Mouse (Mus musculus) myocyte (in vitro differentiated cells): ENCODE measurements at regions not wholly inside any gene's neighbourhood (a gene's known extent, or its start where the extent isn't known, plus 50 kb on each side); places are given as distances from the start of the nearest gene placed in this dataset.

Experiments used
- CEBPB ChIP-seq: IDR thresholded peaks from 2 replicates; pipeline ENCODE4 v1.6.1; 2011; ENCODE audit warnings: mild to moderate bottlenecking, moderate library complexity; ENCODE audit not compliant: poor library complexity, insufficient read depth, severe bottlenecking
- E2F4 ChIP-seq: IDR thresholded peaks from one replicate; pipeline ENCODE4 v1.6.1; 2011; ENCODE audit warnings: mild to moderate bottlenecking, control low read depth, moderate library complexity; ENCODE audit not compliant: insufficient read depth
- MYOG ChIP-seq, 3 experiments: IDR thresholded peaks; one replicate each; pipeline ENCODE4 v1.6.1; 2011; ENCODE audit warnings: control low read depth in 2 of 3, low read depth in 2 of 3, mild to moderate bottlenecking in 2 of 3; ENCODE audit not compliant: insufficient read length in 2 of 3, control insufficient read depth in 1 of 3, insufficient read depth in 1 of 3

GRCm38 (mm10) chr6:100380536-100380935, 93.3 kb upstream of the Rybp start:
- TF ChIP-seq E2F4: no peak
- no peak for TF ChIP-seq CEBPB
- no peak for TF ChIP-seq MYOG (IDR thresholded peaks at IDR 0.05; ENCODE audit: control insufficient read depth in 1 of 3, insufficient read depth in 1 of 3, insufficient read length in 2 of 3, low read depth in 2 of 3)
